Mouse (Mus musculus): ENCODE data around the gene Tnks2. TPM values are rescaled to one million over a fixed set of nuclear protein-coding genes. Genes with fewer than 3 reads are reported as not detected.
"Not testable (repeated sequence)": the region's sequence is repeated elsewhere in the genome, so short reads cannot be mapped to it uniquely, and the experiment has no call there.

Tnks2 gene
- total RNA-seq (2021): 100 to 1,000 TPM; 104 to 130 TPM
- long read RNA-seq, experiment 1, full-length matches to known transcripts: 31 of 77 reads
- long read RNA-seq, experiment 1, partial matches to known transcripts: 22 of 77 reads
- long read RNA-seq, experiment 1, other reads (novel, unspliced or antisense): 24 of 77 reads
- long read RNA-seq, experiment 2, full-length matches to known transcripts: 29 of 89 reads
- long read RNA-seq, experiment 2, partial matches to known transcripts: 27 of 89 reads
- long read RNA-seq, experiment 2, other reads (novel, unspliced or antisense): 33 of 89 reads

DNA sequence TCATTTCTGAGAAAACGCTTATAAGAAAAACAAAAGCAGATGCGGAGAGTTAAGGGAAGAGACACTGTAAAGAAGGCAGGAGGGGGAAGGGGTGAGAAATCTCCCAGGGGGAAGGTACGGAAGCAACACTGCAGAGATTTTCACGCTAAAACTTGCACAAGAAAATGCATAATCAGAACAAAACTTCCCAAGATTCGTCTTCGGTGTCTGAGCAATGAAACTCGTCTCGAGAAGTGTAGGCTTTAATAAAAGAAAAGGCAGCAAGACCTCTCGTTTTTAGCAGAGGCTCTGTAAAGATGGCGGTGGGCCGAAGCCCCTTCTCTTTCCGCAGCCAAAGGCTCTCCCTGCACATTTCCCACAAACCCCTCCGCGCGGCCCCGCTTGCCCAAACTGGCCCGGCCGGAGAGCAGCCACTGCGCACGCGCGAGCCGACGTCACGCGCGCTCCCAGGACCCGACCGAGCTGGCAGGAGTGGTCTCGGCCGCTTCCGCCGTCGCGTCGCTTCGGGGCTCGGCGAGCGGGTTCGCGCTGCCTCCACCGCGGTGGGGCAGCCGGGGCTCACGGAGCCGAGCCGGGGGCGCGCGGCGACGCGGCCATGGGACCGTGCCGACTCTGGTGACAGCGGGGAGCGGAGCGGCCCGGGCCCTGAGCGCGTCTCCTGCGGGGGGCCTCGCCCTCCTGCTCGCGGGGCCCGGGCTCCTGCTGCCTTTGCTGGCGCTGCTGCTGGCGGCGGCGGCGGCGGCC lies at the start of gene Tnks2:
Gene Tnks2, plus strand, starts transcription at position 445 of the 744 bp plus-strand sequence.
- peak; percentile 95 for DNase-seq (ENCODE audit: low spot score)

DNA sequence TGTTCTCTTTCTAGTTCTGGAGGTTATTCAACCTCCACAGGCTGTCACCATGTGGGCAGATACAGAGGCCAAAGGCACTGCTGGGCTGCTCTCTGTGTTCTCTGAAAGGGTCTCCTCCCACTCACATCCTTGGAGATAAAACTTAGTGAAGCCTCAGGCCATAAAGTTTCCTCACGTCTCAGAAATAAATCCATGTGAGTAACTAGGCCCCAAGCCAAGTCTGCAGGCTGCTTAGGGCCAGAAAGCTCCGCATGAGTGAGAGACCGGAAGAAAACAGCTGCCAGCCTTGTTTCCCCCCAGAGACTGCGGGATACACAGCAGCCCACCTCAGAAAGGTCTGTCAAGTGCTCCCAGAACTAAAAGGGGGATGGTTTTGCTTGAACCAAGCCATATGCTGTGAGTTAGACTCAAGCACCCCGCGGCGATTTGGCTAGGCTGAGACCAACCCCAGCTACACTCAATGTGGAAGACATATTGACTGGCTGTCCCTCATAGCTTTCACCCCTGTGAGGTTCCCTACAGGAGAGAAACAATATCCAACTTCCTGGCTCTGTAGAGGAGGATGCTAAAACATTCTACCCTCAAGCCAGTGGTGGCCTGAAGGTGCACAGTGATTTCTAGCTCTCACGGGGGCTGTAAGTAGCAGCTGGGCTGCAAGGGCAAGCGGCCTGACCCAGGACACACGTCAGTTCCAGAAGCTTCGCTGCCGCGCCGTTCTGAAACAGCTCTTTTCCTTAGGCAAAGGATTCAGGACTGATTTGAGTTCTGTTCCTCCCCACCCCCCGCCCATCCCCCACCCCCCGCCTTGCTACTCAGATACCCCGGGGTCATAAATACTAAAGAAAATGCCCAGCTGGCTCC lies 43.9 kb upstream of the Tnks2 start:
- peak; percentile 41 for DNase-seq (ENCODE audit: low spot score)

DNA sequence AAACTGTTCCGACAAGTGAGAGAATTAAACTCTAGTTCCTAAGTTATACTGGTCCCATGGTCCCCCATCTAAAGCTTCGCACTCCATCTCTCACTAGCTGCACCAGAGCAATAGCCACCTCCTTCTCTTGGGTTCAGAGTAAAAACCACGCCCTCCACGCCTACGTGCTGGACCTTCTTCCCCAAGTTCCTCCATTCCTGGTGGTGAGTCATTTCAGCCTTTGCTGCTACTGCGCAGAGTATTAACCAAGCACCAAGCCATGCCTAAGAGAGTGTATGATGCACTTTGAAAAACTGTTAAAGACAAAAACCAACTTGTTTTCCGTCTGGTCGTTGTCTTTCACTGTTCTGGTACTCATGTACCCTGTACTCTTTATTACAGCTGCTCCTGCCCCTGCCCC lies 41.4 kb upstream of the Tnks2 start:
- no peak for DNase-seq (ENCODE audit: low spot score)

DNA sequence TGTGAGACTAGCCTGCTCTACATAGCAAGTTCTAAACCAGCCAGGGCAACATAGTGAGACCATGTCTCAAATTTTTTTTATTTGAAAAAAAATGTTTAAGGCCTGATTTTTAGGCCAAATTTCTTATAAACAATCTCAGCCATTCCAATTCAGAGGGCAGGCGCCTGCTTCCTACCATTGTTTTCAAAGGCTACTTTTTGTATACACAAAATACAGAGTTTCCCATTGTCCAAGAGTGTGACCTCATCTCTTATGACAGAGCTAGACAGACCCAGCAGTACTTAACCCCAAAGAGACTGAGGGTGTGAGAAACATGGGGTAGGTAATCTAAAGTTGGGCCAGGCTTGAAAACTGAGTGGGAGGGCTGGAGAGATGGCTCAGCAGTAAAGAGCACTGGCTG lies 40.6 kb upstream of the Tnks2 start:
- no peak for DNase-seq (ENCODE audit: low spot score)

DNA sequence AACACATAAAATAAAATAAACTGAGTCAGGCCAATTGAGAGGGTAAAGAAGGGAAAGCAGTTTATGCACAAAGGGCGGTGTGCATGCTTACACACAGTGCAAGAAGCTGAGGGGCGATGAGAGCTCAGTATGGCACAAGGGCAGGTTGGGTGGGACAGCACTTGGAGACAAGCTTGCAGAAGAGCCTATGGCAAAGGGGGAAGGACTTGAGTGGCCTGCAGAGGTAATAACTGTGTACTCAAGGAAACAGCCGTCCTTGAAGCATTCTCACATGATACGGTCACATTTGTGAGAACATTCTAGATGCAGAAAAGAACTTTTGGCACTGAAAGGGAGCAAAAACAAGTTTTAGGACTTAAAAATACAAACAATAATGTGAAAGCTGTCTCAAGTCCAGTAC lies 40.0 kb upstream of the Tnks2 start:
- DNase-seq (ENCODE audit: low spot score): no peak

DNA sequence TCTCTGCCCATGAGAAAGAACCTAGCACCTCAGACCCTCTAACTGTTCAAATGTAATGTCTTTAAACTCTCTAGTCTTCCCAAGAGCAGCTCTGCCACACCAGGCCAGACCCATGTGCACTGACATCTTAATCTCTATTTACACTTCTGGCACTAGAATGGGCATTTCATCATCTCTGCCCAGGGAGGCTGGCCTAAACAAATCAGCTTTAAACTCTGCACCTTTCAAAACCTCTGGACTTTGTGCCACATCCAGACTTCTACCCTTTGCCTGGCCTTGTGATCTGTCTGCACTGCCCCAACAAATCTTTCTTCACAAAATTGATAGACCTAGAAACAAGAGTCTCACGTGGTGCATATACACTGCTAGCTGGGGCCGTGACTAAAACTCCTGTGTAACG lies 38.8 kb upstream of the Tnks2 start:
- no peak for DNase-seq (ENCODE audit: low spot score)

DNA sequence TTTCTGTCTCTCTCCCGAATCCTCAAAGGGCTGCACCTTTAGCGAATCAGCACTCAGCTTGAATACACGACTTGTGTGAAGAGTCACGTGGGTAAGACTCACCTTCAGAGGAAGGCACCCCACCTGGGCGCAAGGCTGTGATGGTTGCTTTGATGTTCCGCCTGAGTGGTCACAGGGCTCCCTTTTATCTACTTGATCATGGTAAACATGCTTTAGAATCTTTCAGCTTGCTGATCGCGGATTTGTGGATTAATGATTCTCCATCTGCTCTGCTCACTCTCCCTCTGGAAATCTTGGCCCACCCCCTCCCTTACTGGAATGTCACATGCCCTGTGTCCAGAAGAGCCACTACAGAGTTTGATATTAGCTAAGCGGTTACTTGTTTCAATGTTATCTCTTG lies 37.1 kb upstream of the Tnks2 start:
- no peak for DNase-seq (ENCODE audit: low spot score)

DNA sequence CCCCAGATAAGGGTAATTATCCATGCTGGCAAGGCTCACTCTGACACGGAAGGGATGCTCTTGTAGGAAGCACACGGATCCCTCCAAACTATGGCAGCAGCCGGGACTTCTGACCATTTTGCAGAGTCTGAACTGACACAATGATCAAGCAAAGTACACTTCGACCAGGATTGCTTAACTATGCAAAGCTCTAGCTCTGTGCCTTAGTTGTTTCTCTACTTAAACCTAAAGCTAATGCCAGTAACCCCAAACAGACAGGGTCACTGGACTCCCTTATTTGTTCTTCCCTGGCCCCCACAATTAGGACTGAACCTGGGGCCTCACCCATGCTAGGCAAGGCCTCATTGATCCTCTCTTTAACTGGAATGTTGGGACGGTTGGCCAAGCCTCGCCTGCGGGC lies 33.7 kb upstream of the Tnks2 start:
- DNase-seq (ENCODE audit: low spot score): no peak

DNA sequence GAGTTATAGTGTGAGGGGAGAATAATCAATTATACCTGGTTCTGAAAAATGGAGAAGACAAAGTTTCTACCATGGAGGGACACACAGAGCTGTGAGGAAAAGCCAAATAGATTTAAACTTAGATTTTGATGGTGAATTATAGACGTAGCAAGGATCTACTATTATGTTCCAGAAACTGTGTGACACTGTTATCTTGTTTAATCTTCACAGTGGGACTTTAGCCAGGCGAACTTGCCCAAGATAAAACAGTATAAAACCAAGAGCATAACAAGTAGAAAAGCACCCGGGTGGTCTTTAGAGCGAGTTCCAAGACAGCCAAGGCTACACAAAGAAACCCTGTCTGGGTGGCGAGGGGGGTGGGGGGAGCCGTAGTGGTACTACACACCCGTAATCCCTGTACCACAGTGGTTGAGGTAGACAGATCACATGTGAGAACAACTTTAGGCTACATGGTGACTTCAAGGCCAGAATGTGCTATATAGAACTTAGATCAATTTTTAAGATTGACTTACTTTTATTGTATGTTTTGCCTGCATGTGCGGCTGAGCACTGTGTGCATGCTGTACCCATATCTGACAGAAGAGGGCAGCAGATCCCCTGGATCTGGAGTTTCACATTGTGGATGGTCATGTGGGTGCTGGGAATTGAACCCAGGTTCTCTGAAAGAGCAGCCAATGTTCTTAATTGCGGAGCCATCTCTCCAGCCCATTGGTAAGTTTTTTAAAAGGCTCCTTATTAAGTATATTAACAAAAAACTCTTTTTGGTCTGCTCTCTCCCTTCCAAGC lies 32.0 kb upstream of the Tnks2 start:
- no peak for DNase-seq (ENCODE audit: low spot score)

DNA sequence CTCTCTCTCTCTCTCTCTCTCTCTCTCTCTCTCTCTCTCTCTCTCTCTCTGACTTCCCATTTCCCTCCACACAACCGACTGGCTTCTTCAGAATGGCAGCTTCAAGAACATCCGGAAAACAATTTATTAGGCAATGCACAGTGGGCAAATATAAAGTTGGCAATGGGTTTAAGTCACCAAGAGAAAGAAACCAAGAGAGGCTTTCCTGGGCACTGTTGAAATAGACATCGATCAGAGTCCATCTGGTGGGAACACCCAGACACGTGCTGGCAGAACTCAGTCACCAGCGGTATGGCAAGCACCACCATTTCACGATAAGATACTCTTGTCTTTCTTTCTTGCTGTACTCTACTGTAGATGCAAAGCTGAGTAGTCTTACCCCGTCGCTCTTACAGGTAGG lies 30.6 kb upstream of the Tnks2 start:
- DNase-seq (ENCODE audit: low spot score): no peak

DNA sequence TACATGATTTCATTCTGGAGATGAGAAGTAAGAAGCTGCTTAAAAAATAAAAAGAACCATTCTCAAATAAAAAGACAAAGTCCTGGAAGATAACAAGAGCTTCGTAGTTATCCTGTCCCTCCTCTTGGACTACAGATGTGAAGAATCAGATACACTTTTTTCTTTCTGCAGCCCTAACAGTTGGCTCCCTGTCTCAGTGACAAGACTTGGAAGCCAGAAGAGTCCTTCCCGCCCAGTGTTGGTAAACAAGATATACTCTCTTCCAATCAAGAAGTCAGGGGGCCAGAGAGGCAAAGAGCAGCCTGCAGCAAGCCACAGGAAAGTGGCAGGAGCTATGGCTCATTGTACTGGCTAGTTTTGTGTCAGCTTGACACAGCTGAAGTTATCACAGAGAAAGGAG lies 27.2 kb upstream of the Tnks2 start:
- DNase-seq (ENCODE audit: low spot score): no peak

DNA sequence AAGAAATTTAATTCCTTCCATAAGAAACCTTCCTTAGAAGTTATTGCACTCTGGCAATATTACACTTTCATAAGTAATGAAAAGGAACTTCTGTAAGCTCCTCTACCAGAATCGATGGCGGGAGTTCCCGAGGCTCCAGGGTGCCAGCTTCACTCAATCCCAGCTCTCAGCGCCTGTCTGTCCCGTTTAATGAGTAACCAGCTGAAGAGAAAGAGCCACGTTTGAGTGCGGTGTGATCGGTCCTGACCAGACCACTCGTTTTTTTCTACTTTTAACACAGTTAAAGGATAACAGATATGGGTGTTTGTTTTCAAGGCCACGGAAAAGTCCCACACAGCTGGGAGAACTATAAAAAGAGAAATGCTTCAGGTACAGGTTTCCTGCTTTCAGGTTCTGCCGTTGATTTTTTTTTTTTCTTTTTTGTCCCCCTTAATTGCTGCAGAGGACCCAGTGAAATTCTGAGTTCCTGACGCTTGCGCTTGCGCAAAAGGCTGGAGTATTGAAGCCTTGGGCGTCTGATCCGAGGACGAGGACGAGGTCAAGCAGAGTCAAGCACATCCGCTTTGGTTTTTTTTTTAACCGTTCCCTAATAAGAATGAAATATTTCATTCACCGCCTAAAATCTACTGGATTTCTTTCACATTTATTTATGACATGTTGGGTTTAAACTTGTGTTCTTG lies 25.5 kb upstream of the Tnks2 start:
- DNase-seq (ENCODE audit: low spot score): no peak

DNA sequence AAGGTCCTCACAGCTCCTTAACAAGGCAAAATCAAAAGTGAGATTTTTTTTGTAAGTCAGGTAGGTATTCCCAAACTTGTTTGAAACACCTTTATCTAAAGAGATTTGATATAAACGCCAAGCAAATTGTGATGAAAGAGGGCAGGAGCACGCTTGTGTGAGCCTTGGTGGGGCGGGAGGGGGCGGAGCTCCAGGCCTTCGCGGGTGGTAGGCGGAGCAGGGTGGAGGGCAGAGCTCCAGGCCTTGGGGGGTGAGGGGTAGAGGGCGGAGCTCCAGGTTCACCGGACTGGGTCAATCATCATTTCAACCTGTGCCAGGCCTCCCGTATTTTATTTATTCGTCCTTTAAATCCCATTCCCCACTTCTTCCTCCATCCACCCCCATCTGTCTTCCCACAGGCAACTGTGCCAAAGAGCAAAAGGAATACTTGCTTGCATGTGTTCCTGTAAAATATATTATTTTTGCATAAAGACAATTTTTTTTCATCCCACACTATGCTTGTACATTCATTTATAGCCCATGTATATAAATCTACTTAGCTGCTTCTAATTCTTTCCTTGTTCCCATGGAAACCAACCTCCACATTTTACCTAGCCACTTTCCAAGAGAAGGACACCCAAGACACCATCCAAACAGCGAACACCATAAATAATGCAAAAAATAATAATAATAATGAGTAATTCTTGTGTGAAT lies 24.4 kb upstream of the Tnks2 start:
- DNase-seq (ENCODE audit: low spot score): no peak

DNA sequence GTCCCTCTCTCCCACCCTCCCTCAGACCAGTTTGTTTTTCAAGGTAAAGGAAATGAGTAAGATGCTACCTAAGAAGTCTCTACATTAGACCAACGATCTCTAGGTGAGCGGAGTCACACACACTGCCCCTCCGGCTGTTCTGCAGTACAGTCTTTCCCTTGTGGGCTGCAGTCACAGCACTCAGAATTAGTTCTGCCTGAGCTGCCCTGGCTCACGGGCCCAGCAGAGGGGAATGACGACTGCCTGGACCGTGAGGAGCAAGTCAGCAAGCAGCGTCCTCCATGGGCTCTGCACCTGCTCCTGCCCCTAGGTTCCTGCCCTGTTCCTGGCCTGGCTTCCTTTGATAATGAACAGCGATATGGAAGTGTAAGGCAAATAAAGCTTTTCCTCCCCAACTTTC lies 22.0 kb upstream of the Tnks2 start:
- DNase-seq (ENCODE audit: low spot score): no peak

DNA sequence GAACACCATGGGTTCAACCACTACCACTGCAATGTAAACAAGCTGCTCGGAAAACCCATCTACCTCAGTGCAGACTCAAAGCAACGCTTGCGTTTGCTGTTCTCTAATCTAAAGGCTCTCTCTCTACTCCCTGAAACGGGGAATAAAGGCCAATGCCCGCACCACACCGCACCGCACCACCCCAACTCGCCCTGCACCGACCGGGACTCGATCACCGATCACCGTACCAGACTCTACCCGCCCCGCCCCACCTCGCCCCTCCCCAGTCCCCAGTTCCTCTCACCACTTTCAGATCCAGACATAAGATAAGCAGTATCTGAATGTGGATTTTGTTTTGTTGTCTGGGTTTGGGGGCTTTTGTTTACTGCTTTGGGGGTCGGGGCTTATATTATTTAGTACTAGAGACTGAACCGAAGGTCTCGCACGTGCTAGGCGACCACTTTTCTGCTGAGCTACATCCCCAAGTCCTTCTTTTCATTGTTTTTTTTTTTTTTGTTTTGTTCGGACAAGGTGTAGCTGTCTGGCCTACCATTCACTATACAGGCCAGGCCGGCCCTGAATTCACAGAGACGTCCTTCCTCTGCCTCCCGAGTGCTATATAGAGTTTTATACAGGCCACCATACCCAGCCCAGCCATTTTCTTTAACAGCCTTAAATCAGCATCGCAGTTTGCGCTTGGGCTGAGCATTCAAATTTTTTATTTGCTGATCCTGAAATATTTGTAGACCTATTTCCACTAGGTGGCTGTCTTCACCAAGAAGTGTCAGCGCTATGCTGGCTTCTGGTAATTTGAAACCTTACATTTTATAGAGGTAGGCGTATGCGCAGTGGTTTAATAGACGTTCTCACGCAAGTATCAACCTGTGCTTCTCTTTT lies 18.4 kb upstream of the Tnks2 start:
- DNase-seq (ENCODE audit: low spot score): peak; percentile 65

DNA sequence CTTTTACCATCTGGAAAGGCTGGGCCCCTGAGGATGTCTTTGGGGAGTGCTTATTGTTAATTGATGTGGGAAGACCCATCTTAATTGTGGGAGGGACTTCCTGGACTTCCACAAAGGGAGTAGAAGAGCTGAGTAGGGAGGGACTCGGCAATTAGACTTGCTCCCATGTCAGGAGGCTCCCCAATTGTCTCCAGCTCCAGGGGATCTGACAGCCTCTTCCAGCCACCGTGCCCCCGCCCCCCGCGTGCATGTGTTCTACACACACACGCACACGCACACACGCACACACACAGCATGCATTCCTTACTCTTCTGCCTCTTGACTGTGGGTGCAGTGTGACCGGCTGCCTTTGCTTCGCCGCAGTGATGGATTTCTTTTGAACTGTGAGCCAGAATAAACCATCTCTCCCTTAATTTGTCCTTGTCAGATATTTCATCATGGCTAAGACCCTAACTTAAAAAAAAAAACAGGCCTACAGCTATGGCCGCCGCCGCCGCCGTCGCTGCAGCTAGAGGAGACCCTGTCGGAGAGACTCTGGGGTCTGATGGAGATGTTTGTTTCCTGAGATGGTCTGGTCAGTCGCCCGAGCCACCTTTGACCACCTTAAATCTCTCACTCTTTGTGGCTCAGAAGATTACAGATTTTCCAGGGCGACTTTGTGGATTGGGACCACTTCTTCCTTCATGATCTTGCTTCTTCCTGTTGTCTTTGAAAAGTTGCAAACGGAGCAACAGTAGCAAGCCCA lies 15.7 kb upstream of the Tnks2 start:
- no peak for DNase-seq (ENCODE audit: low spot score)

DNA sequence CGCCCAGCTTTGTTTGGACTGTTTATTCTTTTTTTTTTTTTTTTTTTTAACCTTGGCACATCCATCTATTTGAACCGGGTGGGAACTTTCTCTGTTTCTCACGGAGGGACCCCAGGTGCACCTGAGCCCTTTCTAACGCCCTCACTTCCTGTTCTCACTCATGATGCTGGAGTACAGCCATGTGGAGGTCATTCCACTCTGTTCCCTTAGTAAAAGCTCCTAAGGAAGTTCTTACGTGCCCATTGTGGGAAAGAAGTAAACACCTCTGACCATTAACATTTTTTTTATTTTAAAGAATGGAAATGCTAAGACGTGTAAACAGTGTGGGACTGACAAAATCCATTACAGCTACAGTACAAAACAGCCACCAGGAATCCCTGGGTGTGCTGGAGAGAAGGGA lies 14.8 kb upstream of the Tnks2 start:
- DNase-seq (ENCODE audit: low spot score): no peak

DNA sequence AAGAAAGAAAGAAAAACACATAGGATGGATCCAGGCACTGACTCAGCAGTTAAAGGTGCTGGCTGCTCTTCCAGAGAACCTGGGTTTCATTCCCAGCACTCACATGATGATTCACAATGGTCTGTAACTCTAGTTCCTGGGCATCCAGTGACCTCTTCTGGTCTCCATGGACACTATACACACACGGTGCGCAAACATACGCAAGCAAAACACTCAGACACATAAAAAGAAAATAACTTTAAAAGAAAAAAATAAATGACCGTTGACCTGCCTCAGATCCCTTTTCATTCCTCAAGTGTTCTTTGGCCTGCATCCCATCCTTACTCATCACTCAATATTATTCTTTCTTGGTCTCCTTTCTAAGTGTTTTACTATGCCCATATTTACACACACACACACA lies 13.6 kb upstream of the Tnks2 start:
- no peak for DNase-seq (ENCODE audit: low spot score)

DNA sequence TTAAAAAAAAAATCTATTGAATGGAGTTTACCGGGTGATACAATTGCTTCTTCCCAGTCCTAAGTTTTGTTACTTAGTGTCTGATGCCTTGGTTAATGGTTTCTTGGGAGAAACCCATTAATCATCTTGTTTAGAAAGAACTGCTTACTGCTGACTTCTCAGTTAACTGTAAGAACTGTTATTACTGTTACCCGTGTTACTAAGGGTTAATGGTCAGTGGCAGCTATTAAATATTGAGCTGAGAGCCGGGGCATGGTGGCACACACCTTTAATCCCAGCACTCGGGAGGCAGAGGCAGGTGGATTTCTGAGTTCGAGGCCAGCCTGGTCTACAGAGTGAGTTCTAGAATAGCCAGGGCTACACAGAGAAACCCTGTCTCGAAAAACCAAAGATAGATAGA lies 12.7 kb upstream of the Tnks2 start:
- not testable (repeated sequence) for DNase-seq (ENCODE audit: low spot score)
